Mouse (Mus musculus): ENCODE data around the gene Ell3.

Gene Ell3

DNA sequence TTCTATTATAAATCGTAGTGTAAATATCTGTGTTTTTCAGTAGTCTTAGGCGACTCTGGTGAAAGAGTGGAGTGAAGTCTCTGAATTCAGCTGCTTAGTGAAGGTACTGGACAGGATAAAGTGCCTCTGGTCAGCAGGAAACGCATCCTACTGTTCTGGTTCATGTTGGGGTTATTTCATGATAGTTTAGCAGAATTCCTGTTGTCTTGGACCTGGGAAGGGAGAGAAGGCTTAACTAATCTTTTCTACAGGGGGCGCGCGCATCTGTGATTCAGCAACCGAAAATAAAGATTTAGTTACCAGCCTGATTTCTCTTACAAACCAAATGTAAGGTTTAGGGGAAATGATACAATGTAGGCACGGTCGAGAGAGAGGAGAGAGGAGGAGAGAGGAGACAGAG is 4.1 kb upstream of the Ell3 start:
- no peak for DNase-seq (ENCODE audit: low read depth, low spot score)

DNA sequence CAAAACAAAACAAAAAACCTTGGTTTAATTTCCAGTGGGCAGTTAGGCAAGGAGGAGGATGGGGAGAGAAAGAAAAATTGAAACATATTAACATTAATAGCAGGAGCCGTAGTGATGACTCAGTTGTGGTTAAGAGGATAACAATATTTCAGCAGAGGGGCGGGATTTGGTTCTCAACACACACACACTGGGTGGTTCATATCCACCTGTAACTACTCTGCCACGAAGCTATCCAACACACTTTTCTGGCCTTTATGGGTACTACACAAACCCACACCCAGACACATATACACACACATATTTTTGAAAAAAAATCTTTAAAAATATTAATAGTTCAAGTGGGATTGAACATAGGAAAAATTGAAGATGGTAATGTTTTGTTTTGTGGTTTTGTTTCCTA is 2.9 kb upstream of the Ell3 start:
- no peak for DNase-seq (ENCODE audit: low read depth, low spot score)

DNA sequence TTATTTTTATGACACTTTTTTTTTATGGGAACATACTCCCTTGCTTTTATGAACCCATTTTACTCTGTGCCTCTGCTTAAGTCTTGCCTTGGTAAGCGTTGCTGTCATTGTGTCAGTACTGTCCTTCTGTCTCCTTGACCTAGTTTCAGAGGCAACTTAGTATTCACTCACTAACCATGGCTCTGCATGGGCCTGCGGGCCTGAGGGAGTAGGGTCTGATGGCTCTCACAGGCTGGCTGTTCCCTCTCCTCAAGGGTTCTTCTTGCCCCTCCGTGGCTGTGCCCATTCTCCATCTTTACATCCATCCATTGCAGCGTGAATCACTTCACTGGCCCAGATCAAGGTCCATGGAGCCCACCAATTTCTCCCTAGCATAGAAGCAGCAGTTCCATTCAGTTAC is 2.4 kb upstream of the Ell3 start:
- DNase-seq (ENCODE audit: low read depth, low spot score), result no peak

DNA sequence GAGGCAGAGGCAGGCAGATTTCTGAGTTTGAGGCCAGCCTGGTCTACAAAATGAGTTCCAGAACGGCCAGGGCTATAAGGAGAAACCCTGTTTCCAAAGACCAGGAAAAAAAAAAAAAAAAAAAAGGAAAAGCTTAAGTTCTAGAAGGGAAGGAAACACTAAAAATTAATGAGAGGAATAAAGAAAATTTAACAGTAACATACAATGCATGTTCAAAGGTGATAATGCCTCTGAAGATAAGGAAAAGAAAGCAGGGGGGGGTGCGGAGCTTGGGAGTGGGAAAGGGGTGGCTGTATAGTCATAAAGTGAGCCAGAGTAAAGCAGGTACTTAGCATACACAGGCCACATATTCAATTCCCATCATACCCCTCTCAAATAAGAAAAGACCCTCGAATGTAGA is 1.0 kb upstream of the Ell3 start:
- no peak for DNase-seq (ENCODE audit: low read depth, low spot score)

DNA sequence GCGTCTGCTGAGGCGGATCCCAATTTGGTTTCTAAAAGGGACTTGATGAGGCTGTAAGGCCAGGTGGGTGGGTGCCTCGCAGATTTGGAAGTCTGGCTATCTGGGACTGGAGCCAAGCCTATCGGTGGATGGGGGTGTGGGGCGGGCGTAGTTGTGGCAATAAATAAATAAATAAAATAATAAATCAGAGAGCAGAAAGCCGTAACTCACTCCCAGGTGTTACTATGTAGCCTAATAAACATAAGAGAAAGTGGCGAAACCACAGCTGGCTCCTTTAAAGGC is 1.1 kb downstream of the Ell3 start:
- no peak for DNase-seq (ENCODE audit: low read depth, low spot score)

DNA sequence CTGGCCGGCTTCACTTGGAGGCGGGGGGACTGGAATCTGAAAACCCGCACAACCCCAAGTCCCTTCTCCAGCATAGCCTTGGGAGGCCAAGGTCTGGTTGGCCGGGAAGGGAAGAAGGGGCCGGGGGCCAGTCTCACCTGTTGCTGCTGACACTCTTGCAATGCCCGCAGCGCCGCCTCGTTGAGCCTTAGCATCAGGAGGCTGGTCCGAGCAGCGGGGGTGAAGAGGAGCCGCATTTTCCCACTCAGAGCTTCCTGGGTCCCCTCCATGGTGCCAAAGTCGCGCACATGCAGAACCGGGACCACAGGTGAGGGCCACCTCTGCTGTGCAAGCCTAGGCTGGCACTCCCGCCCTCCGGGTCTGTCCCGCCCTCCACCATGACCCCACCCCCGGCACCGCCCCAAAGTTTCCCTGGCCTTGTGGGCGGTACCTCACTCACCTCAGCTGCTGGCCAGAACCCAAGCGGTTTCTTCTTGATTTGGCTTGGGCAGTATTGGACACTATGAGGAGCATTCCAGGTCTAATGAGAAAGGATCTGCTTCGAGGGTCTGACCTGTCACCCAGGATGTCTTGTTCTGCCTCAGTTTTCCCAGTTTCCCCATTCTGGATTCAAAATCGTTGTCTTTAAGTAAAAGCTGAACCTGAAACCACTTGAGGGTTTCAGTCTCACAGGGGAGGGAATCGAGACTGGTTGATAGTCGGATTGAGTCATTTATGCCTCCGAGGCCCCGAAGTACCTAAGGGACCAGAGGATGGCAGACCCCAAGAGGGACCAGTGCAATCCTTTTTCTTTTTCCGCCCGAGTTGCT is 1.6 kb downstream of the Ell3 start:
- no peak for DNase-seq (ENCODE audit: low read depth, low spot score)

DNA sequence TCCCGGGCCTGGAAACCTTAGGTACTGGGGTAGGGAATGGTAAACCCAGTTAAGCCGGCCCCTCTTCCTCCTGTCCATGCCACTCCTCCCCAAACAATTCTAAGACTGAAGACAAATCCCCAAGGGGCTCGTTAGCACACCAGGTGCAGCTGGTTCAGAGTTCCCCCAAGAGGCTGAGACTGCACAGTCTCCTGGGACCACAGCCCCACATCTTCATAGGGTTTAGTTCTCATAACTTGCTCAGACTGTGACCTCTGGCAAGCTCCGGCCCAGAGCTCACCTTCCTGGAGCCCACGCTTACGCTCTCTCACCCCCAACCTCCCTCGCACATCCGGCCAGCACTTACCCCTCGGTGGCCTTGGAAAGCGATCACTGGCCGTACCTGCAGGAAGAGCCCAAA is 2.3 kb downstream of the Ell3 start:
- no peak for DNase-seq (ENCODE audit: low read depth, low spot score)

DNA sequence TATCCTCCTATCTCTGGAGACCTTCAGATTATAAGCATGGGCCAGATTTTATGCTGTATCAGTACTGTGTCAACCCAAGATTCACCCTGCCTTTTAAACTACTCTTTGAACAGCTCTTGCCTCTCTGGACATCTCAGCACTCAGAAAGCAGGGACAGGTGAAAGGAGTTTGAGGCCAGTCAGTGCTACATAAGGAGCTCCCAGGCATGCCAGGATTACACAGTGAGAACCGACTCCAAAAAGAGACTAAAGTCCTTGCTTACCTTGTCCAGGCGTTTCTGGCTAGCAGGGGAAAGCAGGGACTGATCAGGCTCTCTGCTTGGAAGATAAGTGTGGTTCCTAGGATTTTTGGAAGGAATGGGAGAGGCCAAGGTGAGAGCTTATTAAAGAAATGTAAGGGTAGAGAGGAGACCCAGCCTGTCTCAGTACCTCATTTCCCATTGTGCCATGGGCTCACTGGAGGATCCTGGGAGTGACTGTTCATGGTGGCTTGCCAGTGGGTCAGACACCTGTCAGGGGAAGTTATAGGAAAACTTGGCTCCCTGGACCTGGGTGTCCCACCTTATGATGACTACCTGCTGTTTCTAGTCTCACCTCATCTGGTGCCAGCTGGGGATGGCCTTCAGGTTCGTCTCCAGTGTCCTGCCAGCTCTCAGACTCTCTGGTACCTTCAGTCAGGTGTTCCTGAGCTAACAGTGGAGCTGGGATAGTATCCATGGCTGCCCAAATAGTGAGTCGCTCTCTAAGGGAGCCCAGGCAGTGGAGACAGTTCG is 3.1 kb downstream of the Ell3 start:
- DNase-seq (ENCODE audit: low read depth, low spot score), result no peak

DNA sequence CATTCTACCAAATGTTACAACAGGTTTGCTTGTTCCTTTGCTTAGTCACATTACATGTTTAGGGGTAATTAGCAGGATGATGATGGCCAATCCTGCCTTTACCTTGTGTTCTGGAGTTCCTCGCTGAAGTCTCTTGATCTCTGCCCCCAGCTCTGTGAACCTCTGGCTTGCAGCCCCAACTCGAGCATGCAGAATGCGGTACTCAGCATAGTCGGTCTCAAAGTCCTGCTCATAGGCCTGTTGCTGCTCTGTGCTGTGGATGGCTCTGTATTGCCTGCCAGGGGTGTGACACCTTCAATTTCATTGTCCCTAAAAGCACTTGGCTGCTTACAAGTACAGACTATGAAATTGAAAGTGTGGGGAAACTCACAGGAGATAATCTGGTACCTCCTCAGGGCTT is 4.3 kb downstream of the Ell3 start:
- DNase-seq (ENCODE audit: low read depth, low spot score), result no peak

DNA sequence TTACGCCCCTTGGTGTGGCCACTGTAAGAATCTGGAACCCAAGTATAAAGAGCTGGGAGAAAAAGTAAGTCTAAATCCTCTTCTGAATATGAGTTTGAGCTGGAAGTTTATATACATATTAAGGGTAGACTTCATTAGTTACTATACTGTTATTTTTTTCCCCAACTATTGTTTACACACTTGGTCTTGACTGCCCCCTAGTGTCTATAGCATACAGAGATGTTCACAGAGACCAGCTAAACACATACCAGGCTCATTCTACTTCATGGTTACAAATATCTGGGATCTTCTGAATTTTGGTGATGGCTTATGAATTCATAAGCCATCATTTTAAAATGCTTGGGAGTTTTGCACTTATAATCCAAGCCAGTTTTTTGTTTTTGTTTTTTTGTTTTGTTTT is 9.2 kb downstream of the Ell3 start:
- DNase-seq (ENCODE audit: low read depth, low spot score), result no peak

DNA sequence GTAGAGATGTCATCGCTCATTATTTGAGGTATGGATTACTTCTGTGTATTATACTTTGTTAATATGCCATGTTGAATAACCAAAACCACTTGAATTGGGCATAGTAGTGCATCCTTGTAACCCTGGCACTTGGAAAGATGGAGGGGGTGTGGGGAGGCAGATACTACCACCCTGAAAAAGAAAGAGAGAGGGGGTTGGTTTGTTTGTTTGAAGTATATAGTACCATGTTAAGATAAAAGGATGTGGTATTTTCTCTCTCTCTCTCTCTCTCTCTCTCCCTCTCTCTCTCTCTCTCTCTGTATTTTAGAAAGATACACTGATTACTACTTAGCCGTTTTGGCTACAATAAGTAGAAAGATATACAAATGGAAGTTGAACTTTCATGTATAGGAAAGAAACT is 18.2 kb downstream of the Ell3 start:
- DNase-seq (ENCODE audit: low read depth, low spot score), result no peak

DNA sequence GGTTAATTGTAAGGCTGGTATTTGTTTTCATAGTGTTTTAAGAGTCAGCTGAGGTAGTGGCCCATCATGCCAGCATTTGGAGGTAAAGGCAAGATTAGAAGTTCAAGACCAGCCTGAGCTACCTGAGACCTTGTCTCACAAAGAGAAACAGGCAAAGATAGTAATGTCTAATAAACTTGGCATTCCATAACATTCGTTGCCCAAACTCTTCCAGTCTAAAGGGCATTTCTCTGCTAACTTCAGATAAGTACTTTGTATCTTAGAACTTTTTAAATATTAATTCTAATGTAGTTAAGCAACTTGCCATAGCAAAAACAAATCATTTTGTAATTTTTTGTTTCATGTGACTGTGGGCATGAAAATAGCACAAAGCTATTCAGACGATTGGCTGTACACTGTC is 20.9 kb downstream of the Ell3 start:
- DNase-seq (ENCODE audit: low read depth, low spot score), result no peak

DNA sequence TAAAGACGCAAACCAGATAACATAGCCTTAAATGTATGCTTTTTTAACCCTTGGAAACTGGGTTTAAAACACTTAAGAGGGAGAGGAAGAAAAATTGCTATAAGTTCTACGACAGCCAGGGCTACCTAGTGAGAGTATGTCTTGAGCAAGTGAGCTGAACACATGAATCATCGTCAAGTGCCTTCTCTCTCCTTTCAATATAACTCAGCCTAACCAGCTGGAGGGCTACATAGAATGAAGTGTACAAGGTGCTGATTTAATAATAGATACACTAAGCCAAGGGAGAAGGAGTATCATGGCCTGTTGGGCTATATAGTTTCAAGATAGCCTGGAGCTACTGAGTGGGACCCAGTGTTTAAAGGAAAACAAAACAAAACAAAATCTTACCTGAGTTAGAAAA is 25.6 kb downstream of the Ell3 start:
- no peak for DNase-seq (ENCODE audit: low read depth, low spot score)

DNA sequence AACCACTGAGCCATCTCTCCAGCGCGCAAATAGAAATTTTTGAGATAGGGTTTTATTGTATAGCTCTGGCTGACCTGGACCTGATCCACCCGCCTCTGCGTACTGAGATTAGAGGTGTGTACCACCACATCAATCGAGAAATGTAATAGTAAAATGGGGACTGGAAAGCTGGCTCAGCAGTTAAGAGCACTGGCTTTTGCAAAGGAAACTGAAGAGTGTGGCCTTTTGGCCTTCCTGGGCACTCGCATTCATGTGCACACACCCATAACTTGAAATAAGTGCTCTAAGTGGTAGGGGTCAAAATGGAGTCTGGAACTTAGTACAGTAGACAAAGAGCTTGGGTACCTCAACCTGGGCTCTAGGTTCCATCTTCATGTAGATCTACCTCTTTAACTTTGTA is 27.7 kb downstream of the Ell3 start:
- DNase-seq (ENCODE audit: low read depth, low spot score), result no peak

DNA sequence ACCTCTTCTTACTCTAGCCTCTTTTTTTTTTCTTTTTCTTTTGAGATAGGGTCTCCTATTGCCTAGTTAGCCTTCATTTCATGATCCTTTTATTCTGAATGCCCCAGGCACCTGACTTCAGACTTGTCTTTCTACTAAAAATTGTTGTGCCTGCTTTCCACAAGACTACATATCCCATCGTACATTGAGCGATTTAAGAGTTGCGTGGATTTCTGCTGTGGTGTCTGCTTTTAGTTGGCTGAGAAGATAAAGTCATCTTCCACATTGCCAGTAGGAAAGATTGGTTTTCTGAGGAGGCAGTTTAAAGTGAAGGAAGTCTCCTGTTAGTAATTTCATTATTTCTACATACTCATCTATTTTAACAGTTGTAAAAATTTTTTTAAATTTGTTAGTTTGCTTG is 28.5 kb downstream of the Ell3 start:
- DNase-seq (ENCODE audit: low read depth, low spot score), result no peak

DNA sequence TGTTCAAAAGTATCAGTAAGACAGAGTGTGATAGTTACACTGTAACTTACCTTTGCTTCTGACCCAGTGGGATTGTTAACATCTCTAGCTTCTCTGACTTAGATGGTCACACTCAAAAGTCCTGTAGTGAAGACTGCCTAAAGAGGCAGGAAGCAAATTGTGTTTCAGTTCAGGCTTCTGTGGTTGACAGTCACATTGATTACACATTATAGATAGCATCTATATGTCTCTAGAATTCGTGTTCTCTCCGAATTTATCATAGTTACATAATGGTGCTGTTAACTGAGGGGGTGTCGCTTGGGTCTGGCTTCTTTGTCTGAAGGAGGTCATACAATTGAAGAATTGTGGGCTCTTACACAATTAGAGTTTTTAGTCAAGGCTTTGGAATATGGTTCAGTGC is 29.0 kb downstream of the Ell3 start:
- DNase-seq (ENCODE audit: low read depth, low spot score), result no peak

DNA sequence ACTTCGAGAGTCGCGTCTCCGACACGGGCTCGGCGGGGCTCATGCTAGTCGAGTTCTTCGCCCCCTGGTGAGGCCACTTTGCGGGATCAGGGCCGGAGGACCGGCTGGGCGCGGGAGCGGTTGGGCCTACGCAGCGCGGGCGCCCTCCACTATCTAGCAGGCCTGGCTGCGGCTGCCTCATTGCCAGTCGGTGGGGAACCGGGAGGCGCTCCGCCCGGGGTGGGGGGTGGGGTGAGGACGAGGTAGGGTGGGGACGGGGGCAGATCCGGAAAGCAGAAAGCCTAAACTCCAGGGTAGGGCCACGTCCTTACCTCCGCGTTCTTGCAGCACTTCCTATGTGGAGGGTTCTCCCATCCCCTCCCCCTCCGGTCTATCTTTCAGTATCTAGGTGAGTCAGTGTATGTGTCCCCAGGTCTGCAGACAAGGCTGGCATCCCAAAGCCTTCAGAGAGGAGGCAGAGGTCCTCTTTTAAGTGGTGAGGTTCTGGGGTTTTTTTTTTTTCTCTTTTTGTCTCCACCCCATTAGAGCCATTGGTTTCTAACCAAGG is 29.9 kb downstream of the Ell3 start:
- DNase-seq (ENCODE audit: low read depth, low spot score), result peak; percentile 5

DNA sequence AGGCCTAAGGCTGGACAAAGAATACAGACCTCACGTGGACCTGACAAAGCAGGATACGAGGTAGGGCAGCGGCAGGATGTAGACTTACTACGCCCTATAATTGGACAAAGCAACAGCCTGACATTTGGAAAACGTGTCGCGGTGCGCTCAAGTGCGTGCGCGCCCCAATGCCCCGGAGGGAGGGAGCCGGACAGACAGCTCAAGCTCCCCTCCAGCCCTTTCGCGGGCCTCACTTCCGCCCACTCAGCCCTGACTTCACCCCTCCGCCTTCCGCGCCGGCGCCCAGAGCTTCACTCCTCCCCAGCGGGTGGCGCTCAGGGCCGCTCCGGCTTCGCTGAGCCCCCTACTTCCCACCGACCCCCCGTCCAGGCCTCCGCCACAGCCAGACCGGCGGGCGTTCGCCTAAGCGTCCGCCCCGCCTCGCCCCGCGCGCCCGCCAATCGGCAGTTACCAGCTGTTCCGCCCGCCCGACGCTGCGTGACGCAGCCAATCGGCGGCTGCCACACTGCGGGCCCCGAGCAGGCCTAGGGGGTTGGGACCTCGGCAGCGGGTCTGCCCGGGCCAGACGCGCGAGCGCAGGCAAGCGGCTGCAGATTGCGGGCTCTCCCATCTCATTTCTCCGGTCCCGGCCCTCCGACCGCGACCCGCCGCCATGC is 30.6 kb downstream of the Ell3 start, which contains the start of the genes Pdia3 and Catsper2:
Gene Pdia3, plus strand, starts transcription at position 389 of the 656 bp plus-strand sequence.
Gene Catsper2, minus strand, starts transcription at position 406 of the 656 bp plus-strand sequence.
- DNase-seq (ENCODE audit: low read depth, low spot score), result peak; percentile 92

DNA sequence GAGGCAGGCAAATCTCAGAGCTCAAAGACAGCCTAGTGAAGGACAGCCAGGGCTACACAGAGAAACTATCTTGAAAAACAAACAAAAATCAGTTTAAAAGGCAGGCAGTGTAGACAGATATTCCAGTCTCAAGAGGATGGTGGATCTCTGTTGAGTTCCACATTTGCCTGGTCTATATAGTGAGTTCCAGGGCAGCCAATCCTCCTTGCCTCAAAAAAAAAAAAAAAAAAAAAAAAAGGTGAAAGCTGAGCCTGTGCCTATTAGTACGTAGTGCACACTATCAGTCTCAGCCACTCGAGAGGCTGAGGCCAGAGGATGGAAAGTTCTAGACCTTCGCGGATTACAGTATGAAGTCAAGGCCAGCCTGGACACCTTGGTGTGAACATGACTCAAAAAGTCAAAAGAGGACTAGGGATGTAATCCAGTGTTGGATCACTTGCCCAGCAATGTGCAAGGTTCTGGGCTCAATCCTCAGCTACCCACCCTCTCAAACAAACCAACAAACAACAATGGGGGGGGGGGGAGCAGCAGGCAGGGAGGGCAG is 31.2 kb downstream of the Ell3 start:
- no peak for DNase-seq (ENCODE audit: low read depth, low spot score)

DNA sequence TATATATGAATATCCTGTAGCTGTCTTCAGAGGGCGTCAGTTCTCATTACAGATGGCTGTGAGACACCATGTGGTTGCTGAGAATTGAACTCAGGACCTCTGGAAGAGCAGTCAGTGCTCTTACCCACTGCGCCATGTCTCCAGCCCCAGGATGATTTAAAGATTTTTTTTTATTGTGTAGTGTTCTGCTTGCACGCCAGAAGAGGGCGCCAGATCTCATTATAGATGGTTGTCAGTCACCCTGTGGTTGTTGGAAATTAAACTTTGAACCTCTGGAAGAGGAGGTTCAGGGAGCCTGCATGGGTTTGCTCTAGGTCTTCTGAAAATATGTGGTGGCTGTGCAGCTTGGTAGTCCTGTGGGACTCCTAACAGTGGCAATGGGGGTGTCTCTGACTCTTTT is 35.9 kb downstream of the Ell3 start:
- no peak for DNase-seq (ENCODE audit: low read depth, low spot score)

DNA sequence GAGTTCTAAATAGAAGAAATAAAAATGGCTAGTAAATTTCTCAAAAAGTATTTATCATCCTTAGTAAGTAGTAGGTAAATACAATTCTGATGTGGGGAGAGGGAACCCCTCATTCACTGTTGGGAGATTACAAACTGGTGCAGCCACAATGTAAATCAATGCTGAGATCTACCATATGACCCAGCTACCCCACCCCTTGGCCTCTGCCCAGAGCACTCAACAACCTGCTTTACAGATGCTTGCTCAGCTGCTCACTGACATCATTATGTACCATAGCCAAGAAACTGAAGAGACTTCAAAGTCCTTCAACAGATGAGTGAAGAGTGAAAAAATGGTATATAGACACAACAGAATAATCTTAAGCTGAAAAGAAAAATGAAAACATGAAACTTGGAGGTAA is 40.8 kb downstream of the Ell3 start:
- DNase-seq (ENCODE audit: low read depth, low spot score), result no peak

DNA sequence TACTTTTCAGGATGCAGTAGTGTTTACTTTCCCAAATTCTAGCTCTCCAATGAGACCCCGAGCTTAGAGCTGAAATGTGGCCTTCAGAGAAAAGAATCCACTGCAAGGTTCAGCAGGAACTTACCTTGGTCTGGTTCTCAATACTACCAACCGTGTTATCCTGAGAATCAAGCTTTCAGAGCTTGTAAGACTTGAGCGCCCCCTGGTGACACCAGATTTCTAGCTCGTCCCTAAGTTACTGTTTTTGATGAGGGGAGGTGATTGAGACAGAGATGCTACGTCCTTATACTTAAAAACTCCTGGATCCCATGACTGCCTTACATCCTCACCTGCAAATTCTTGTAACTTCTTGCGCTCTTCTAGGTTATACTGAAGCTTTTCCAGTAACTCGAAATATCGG is 47.5 kb downstream of the Ell3 start:
- DNase-seq (ENCODE audit: low read depth, low spot score), result peak; percentile 74
